Mouse (Mus musculus) ES-Bruce4 (cell line): ENCODE measurements around the gene Notch2.

Source experiments
- CTCF ChIP-seq: IDR thresholded peaks from one replicate; pipeline ENCODE4 v1.8.1; 2011; ENCODE audit warnings: low read depth, low read length
- POLR2A ChIP-seq: IDR thresholded peaks from one replicate; pipeline ENCODE4 v1.8.1; 2011; ENCODE audit warnings: low read length; ENCODE audit not compliant: insufficient read depth

DNA sequence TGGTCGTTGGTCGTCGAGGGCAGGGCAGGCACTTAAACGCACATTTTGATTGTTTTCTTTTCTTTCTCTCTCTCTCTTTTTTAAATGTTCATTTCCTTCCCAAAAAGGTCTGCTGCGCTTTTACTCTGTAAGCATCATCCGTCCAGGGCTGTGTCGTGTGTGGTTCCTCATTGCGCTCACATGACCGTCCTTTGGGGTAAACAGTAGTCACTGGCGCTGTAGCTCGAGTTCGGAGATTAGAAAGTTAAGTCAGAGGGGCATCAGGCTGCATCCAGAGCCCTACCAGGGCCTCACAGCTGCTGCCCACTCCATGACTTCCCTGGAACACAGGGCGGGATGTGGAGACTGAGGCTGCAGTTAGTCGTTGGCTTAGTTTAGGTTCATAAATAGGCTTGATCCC, 12.2 kb downstream of the Notch2 start:
- TF ChIP-seq CTCF, result no peak
- no peak for TF ChIP-seq POLR2A
